Mouse (Mus musculus) MEL (cell line): ENCODE results near the gene Fus.

Source experiments
- CHD2 ChIP-seq: IDR thresholded peaks from 2 replicates; pipeline ENCODE4 v1.6.1; 2011; ENCODE audit warnings: low read length, improper control_type of control experiment
- CTCF ChIP-seq, 3 experiments: IDR thresholded peaks in 2 of 3; conservative IDR thresholded peaks in 1 of 3; 2 replicates each; pipeline ENCODE4 v1.5.1; 2011 to 2012; ENCODE audit warnings: low read length in 3 of 3, low read depth in 2 of 3, mild to moderate bottlenecking in 2 of 3, improper control_type of control experiment in 1 of 3, inconsistent platforms in 1 of 3, mixed read lengths in 1 of 3, moderate library complexity in 1 of 3; ENCODE audit not compliant: control insufficient read depth in 1 of 3, insufficient read depth in 1 of 3, poor library complexity in 1 of 3, severe bottlenecking in 1 of 3
- UBTF ChIP-seq: IDR thresholded peaks from 2 replicates; pipeline ENCODE4 v1.6.1; 2012; ENCODE audit warnings: low read depth, mild to moderate bottlenecking, inconsistent platforms, low read length, improper control_type of control experiment, moderate library complexity, borderline replicate concordance; ENCODE audit not compliant: insufficient read depth

GRCm38 (mm10) chr7:128032989-128033293 lies 65.7 kb downstream of the Fus start:
- TF ChIP-seq UBTF: no peak
- no peak for TF ChIP-seq CTCF (IDR thresholded peaks at IDR 0.05 in 2 of 3, conservative IDR thresholded peaks at IDR 0.05 in 1 of 3; ENCODE audit: control insufficient read depth in 1 of 3, insufficient read depth in 1 of 3, low read depth in 2 of 3, low read length in 3 of 3, poor library complexity in 1 of 3, severe bottlenecking in 1 of 3)
- no peak for TF ChIP-seq CHD2
